Comparison of ENCODE assay signal across 26 mouse cellular contexts in the genomic region with DNA sequence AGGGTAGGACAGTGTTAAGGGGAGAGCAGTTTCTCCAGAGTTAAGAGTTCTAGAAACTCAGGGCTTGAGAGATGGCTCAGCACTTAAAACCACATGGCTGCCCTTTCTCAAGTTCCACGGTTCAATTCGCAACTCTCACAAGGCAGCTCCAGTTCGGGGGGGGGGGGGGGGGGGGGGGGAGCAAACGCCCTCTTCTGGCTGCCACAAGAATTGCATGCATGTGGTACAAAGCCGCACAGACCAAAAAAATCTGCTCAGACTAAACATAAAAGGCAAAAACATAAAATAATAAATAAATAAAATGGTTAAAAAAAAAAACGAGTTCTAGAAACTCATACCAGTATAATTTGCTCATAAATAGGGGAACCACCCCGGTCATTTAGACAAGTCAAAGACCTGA. TPM values are rescaled to one million over a fixed set of nuclear protein-coding genes. Genes with fewer than 3 reads are reported as not detected.
DNase-seq lines count a peak whose midpoint lies in the region; ATAC-seq and TF ChIP-seq lines count a peak whose summit lies in the region.
"Had no signal": no experiment of that assay in that cellular context is flagged by ENCODE, and none has a peak within 500 bp of the region (broad histone marks: within the 10 kb centered on the region; RNA-seq: fewer than 3 reads in every experiment).

No protein-coding gene starts in this region.

- no peak overlapping the region for H3K4me2 ChIP-seq in midbrain, postnatal 0 days (ENCODE audit: low read depth, low read length, poor library complexity, severe bottlenecking)
- no peak overlapping the region for H3K4me2 ChIP-seq in midbrain, embryonic 13.5 days (replicated peaks)
- H3K4me2 ChIP-seq in stomach, postnatal 0 days (replicated peaks; ENCODE audit: low read depth): no peak overlapping the region
- H3K4me2 ChIP-seq: embryonic facial prominence, embryonic 12.5 days had no signal

- no peaks in the 10 kb centered on the region for H3K4me1 ChIP-seq in kidney, adult 2 months (ENCODE audit: control insufficient read depth, insufficient read depth, low read length)
- no peaks in the 10 kb centered on the region for H3K4me1 ChIP-seq in midbrain, postnatal 0 days (ENCODE audit: insufficient read depth, low read length)
- 0 out of 2 replicates have a peak, but pooled peaks cover 3% of the 10 kb centered on the region for H3K4me1 ChIP-seq in midbrain, embryonic 13.5 days (replicated peaks)
- no peaks in the 10 kb centered on the region for H3K4me1 ChIP-seq in stomach, postnatal 0 days (replicated peaks; ENCODE audit: control insufficient read depth, insufficient read depth)
- peaks cover 12% of the 10 kb centered on the region for H3K4me1 ChIP-seq in thymus, adult 2 months (replicated peaks; ENCODE audit: control insufficient read depth, insufficient read depth, low read length)
- H3K4me1 ChIP-seq: embryonic facial prominence, embryonic 12.5 days had no signal

- no peaks in the 10 kb centered on the region for H3K36me3 ChIP-seq in kidney, adult 2 months (ENCODE audit: control insufficient read depth, insufficient read depth, low read length)
- no peaks in the 10 kb centered on the region for H3K36me3 ChIP-seq in midbrain, postnatal 0 days (ENCODE audit: insufficient read depth, low read length)
- no peaks in the 10 kb centered on the region for H3K36me3 ChIP-seq in midbrain, embryonic 13.5 days
- no peaks in the 10 kb centered on the region for H3K36me3 ChIP-seq in stomach, postnatal 0 days (ENCODE audit: control insufficient read depth, insufficient read depth, low read length)
- H3K36me3 ChIP-seq in thymus, adult 2 months (ENCODE audit: control insufficient read depth, insufficient read depth, low read length): no peaks in the 10 kb centered on the region

- WGBS in kidney, adult 2 months: 32% methylated on average over 6 of the region's 7 CpGs
- WGBS in midbrain, postnatal 0 days: 23% methylated on average over 6 of the region's 7 CpGs
- 24% methylated on average over 6 of the region's 7 CpGs for WGBS in midbrain, embryonic 13.5 days
- 20% methylated on average over 6 of the region's 7 CpGs for WGBS in stomach, postnatal 0 days
- 23% methylated on average over 7 of the region's 7 CpGs for WGBS in thymus, adult 2 months

- no peak overlapping the region for H3K4me3 ChIP-seq in kidney, adult 2 months (ENCODE audit: insufficient read depth, low read depth, low read length)
- no peak overlapping the region for H3K4me3 ChIP-seq in midbrain, postnatal 0 days (ENCODE audit: low read depth, low read length)
- H3K4me3 ChIP-seq in midbrain, embryonic 13.5 days (replicated peaks): no peak overlapping the region
- no peak overlapping the region for H3K4me3 ChIP-seq in stomach, postnatal 0 days (ENCODE audit: low read depth, low read length)
- no peak overlapping the region for H3K4me3 ChIP-seq in thymus, adult 2 months (ENCODE audit: control insufficient read depth, insufficient read depth, low read length)
- H3K4me3 ChIP-seq: embryonic facial prominence, embryonic 12.5 days; heart, embryonic 10.5 days; hindbrain, embryonic 10.5 days; midbrain, embryonic 10.5 days had no signal

- no peak for DNase-seq in kidney, adult 2 months
- no peak for DNase-seq in kidney, adult 11 months
- no peak for DNase-seq in midbrain, postnatal 0 days (ENCODE audit: low spot score)
- peak; percentile 25 for DNase-seq in ZHBTc4 (ENCODE audit: low read depth, low spot score)
- no peak for DNase-seq in stomach, postnatal 0 days (ENCODE audit: low spot score)
- no peak for DNase-seq in thymus, adult 2 months
- no peak for DNase-seq in heart, postnatal 10 days
- DNase-seq: adrenal gland, adult 8-10 months; cerebellum, adult 11-12 months; cerebellum, postnatal 25 days; kidney, adult 18-20 months; kidney, postnatal 14 days; thymus, postnatal 25 days had no signal

- no peak for TF ChIP-seq EP300 in stomach, postnatal 0 days (optimal IDR thresholded peaks at IDR 0.05)

- ATAC-seq in midbrain, postnatal 0 days (ENCODE audit: low FRiP score): no peak
- ATAC-seq in midbrain, embryonic 13.5 days: no peak
- no peak for ATAC-seq in stomach, postnatal 0 days (ENCODE audit: low FRiP score, low TSS enrichment)
- ATAC-seq: activated CD4-positive, CD25-positive, alpha-beta regulatory T cell, adult 4 months; hindbrain, postnatal 0 days; Patski had no signal

- H3K27me3 ChIP-seq in kidney, adult 2 months (replicated peaks; ENCODE audit: control insufficient read depth, insufficient read depth, low read length): no peaks in the 10 kb centered on the region
- H3K27me3 ChIP-seq in midbrain, postnatal 0 days (ENCODE audit: insufficient read depth, low read length): no peaks in the 10 kb centered on the region
- no peaks in the 10 kb centered on the region for H3K27me3 ChIP-seq in midbrain, embryonic 13.5 days
- H3K27me3 ChIP-seq in stomach, postnatal 0 days (ENCODE audit: control insufficient read depth, insufficient read depth, low read length): no peaks in the 10 kb centered on the region
- no peaks in the 10 kb centered on the region; the same call in 1 of the 2 replicates for H3K27me3 ChIP-seq in thymus, adult 2 months (ENCODE audit: control insufficient read depth, insufficient read depth, low read length)
- H3K27me3 ChIP-seq: embryonic facial prominence, embryonic 12.5 days; Patski had no signal

- no peak for TF ChIP-seq POLR2A in kidney, adult 2 months (IDR thresholded peaks at IDR 0.05; ENCODE audit: low read depth, low read length)
- no peak for TF ChIP-seq POLR2A in thymus, adult 2 months (IDR thresholded peaks at IDR 0.05; ENCODE audit: control insufficient read depth, extremely low read depth, insufficient read depth, low read length, poor library complexity)

- TF ChIP-seq CTCF in kidney, adult 2 months (conservative IDR thresholded peaks at IDR 0.05; ENCODE audit: insufficient read depth, insufficient read length, low read depth, low read length): 0 out of 2 replicates have a peak, but pooled peaks have one; percentile 7
- TF ChIP-seq CTCF in midbrain, postnatal 0 days (IDR thresholded peaks at IDR 0.05): 0 out of 2 replicates have a peak, but pooled peaks have one; percentile 6
- peak; percentile 43 for TF ChIP-seq CTCF in stomach, postnatal 0 days (IDR thresholded peaks at IDR 0.05; ENCODE audit: low read depth)
- TF ChIP-seq CTCF in thymus, adult 2 months (IDR thresholded peaks at IDR 0.05; ENCODE audit: borderline replicate concordance, control insufficient read depth, extremely low read depth, insufficient read depth, low read length, poor library complexity): no peak

- H3K9ac ChIP-seq in midbrain, postnatal 0 days (replicated peaks; ENCODE audit: low read length, poor library complexity, severe bottlenecking): no peak overlapping the region
- no peak overlapping the region for H3K9ac ChIP-seq in midbrain, embryonic 13.5 days (replicated peaks)
- no peak overlapping the region for H3K9ac ChIP-seq in stomach, postnatal 0 days (ENCODE audit: low read length)
- H3K9ac ChIP-seq: embryonic facial prominence, embryonic 12.5 days; liver, embryonic 14.5 days had no signal

- intact Hi-C loops in heart, postnatal 10 days (cut with DNase I): no loop called here

- H3K9me3 ChIP-seq in midbrain, postnatal 0 days (ENCODE audit: low read length): no peaks in the 10 kb centered on the region
- no peaks in the 10 kb centered on the region for H3K9me3 ChIP-seq in midbrain, embryonic 13.5 days
- H3K9me3 ChIP-seq in stomach, postnatal 0 days (ENCODE audit: control insufficient read depth, low read length): no peaks in the 10 kb centered on the region
- H3K9me3 ChIP-seq: embryonic facial prominence, embryonic 12.5 days; heart, embryonic 10.5 days; hindbrain, embryonic 10.5 days; midbrain, embryonic 10.5 days had no signal

- H3K27ac ChIP-seq in kidney, adult 2 months (ENCODE audit: insufficient read depth, low read depth, low read length): no peak overlapping the region
- H3K27ac ChIP-seq in midbrain, postnatal 0 days (ENCODE audit: low read depth, low read length): no peak overlapping the region
- no peak overlapping the region for H3K27ac ChIP-seq in midbrain, embryonic 13.5 days
- no peak overlapping the region for H3K27ac ChIP-seq in stomach, postnatal 0 days (replicated peaks)
- no peak overlapping the region for H3K27ac ChIP-seq in thymus, adult 2 months (ENCODE audit: control insufficient read depth, insufficient read depth, low read length)
- H3K27ac ChIP-seq: embryonic facial prominence, embryonic 12.5 days; heart, embryonic 10.5 days; hindbrain, embryonic 10.5 days; hindbrain, postnatal 0 days; liver, embryonic 14.5 days; macrophage; midbrain, embryonic 10.5 days had no signal

RNA-seq across cellular contexts. Expression of gene Chad, which starts 9.7 kb away (rescaled TPM):
- 0.10 and 0.22 TPM in 2 replicates for polyA plus RNA-seq in kidney, adult 2 months (2012; rRNA removed)
- total RNA-seq in midbrain, postnatal 0 days (2014; rRNA removed): 0.11 TPM in 1 of 2 replicates, not detected in the other
- 0.85 and 0.87 TPM in 2 replicates for polyA plus RNA-seq in midbrain, postnatal 0 days (2015; fragmentation: Nextera tagmentation; extraction: Ambion mirVana)
- polyA plus RNA-seq in midbrain, embryonic 13.5 days (2015; fragmentation: Nextera tagmentation; extraction: Ambion mirVana): 0.12 TPM in 1 of 2 replicates, not detected in the other
- 80.8 and 87.5 TPM in 2 replicates for polyA plus RNA-seq in stomach, postnatal 0 days (2015; fragmentation: Nextera tagmentation; extraction: Ambion mirVana)
- 0.59 TPM in 2 replicates for polyA plus RNA-seq in thymus, adult 2 months (2012; rRNA removed)
- under 1 TPM; 0.74 TPM for total RNA-seq in heart, postnatal 10 days (2021)
- total RNA-seq: left cerebral cortex, adult 18-20 months had no signal
- polyA plus RNA-seq: forebrain, embryonic 11.5 days; macrophage had no signal

RNA-seq across cellular contexts. Expression of gene Rsad1, which starts 25.5 kb away (rescaled TPM):
- 8.6 and 10.1 TPM in 2 replicates for polyA plus RNA-seq in kidney, adult 2 months (2012; rRNA removed)
- total RNA-seq in midbrain, postnatal 0 days (2014; rRNA removed): 12.6 and 19.5 TPM in 2 replicates
- 11.5 and 13.5 TPM in 2 replicates for polyA plus RNA-seq in midbrain, postnatal 0 days (2015; fragmentation: Nextera tagmentation; extraction: Ambion mirVana)
- 4.4 and 5.5 TPM in 2 replicates for polyA plus RNA-seq in midbrain, embryonic 13.5 days (2015; fragmentation: Nextera tagmentation; extraction: Ambion mirVana)
- 3.4 and 3.8 TPM in 2 replicates for polyA plus RNA-seq in stomach, postnatal 0 days (2015; fragmentation: Nextera tagmentation; extraction: Ambion mirVana)
- polyA plus RNA-seq in thymus, adult 2 months (2012; rRNA removed): 5.4 and 6.8 TPM in 2 replicates
- 10 to 100 TPM in 1 of 2 experiments, 1 to 10 TPM in 1; 9.8 to 10.2 TPM for total RNA-seq in heart, postnatal 10 days (2021)

RNA-seq across cellular contexts. Expression of gene Acsf2, which starts 27.1 kb away (rescaled TPM):
- polyA plus RNA-seq in kidney, adult 2 months (2012; rRNA removed): 29.6 and 36.2 TPM in 2 replicates
- total RNA-seq in midbrain, postnatal 0 days (2014; rRNA removed): 3.9 and 6.6 TPM in 2 replicates
- polyA plus RNA-seq in midbrain, postnatal 0 days (2015; fragmentation: Nextera tagmentation; extraction: Ambion mirVana): 1.7 and 1.9 TPM in 2 replicates
- polyA plus RNA-seq in midbrain, embryonic 13.5 days (2015; fragmentation: Nextera tagmentation; extraction: Ambion mirVana): 1.7 TPM in 2 replicates
- 2.5 and 3.0 TPM in 2 replicates for polyA plus RNA-seq in stomach, postnatal 0 days (2015; fragmentation: Nextera tagmentation; extraction: Ambion mirVana)
- polyA plus RNA-seq in thymus, adult 2 months (2012; rRNA removed): 15.8 and 24.6 TPM in 2 replicates
- total RNA-seq in heart, postnatal 10 days (2021): 10 to 100 TPM; 44.5 to 49.6 TPM

RNA-seq across cellular contexts. Expression of gene Mycbpap, which starts 53.0 kb away (rescaled TPM):
- 5.0 TPM in 2 replicates for polyA plus RNA-seq in kidney, adult 2 months (2012; rRNA removed)
- total RNA-seq in midbrain, postnatal 0 days (2014; rRNA removed): 3.2 and 4.4 TPM in 2 replicates
- 1.2 and 2.0 TPM in 2 replicates for polyA plus RNA-seq in midbrain, postnatal 0 days (2015; fragmentation: Nextera tagmentation; extraction: Ambion mirVana)
- polyA plus RNA-seq in midbrain, embryonic 13.5 days (2015; fragmentation: Nextera tagmentation; extraction: Ambion mirVana): 2.4 and 3.6 TPM in 2 replicates
- 1.4 and 1.9 TPM in 2 replicates for polyA plus RNA-seq in stomach, postnatal 0 days (2015; fragmentation: Nextera tagmentation; extraction: Ambion mirVana)
- 0.13 and 0.19 TPM in 2 replicates for polyA plus RNA-seq in thymus, adult 2 months (2012; rRNA removed)
- total RNA-seq in heart, postnatal 10 days (2021): 1 to 10 TPM; 3.9 to 4.9 TPM
- total RNA-seq: neutrophil, adult 5-6 weeks had no signal
- polyA plus RNA-seq: activated CD4-positive, CD25-positive, alpha-beta regulatory T cell, adult 4 months had no signal

RNA-seq across cellular contexts. Expression of gene Lrrc59, which starts 55.0 kb away (rescaled TPM):
- polyA plus RNA-seq in kidney, adult 2 months (2012; rRNA removed): 43.4 and 43.6 TPM in 2 replicates
- 128 and 129 TPM in 2 replicates for total RNA-seq in midbrain, postnatal 0 days (2014; rRNA removed)
- 135 and 137 TPM in 2 replicates for polyA plus RNA-seq in midbrain, postnatal 0 days (2015; fragmentation: Nextera tagmentation; extraction: Ambion mirVana)
- 167 and 168 TPM in 2 replicates for polyA plus RNA-seq in midbrain, embryonic 13.5 days (2015; fragmentation: Nextera tagmentation; extraction: Ambion mirVana)
- 101 and 109 TPM in 2 replicates for polyA plus RNA-seq in stomach, postnatal 0 days (2015; fragmentation: Nextera tagmentation; extraction: Ambion mirVana)
- 62.3 and 68.2 TPM in 2 replicates for polyA plus RNA-seq in thymus, adult 2 months (2012; rRNA removed)
- total RNA-seq in heart, postnatal 10 days (2021): 10 to 100 TPM; 60.0 to 63.3 TPM

Comparison
In these comparisons a context has a peak if more than half of its experiments do, and no peak if none do; other contexts are left out.
1. RNA of gene Chad, which starts 9.7 kb away (polyA plus RNA-seq): 80.8 to 87.5 TPM in stomach, postnatal 0 days; 0.85 to 0.87 TPM in midbrain, postnatal 0 days, 0.59 TPM in thymus, adult 2 months, 0.10 to 0.22 TPM in kidney, adult 2 months and 0.12 TPM in midbrain, embryonic 13.5 days; every median in the first group is over 10 times any median in the second.